Mouse (Mus musculus) thymus, adult 2 months (tissue): ENCODE data around the gene Klk15.

Experiments
- CTCF ChIP-seq: fragments of 200-500 bp; IDR thresholded peaks from 2 replicates; pipeline ENCODE4 v1.5.1; 2012; ENCODE audit warnings: mild to moderate bottlenecking, control low read depth, low read length, moderate library complexity, borderline replicate concordance; ENCODE audit not compliant: control insufficient read depth, poor library complexity, insufficient read depth; ENCODE audit errors: extremely low read depth
- POLR2A ChIP-seq: fragments of 200-500 bp; IDR thresholded peaks from 2 replicates; pipeline ENCODE4 v1.6.1; 2012; ENCODE audit warnings: mild to moderate bottlenecking, low read length, control low read depth, moderate library complexity; ENCODE audit not compliant: control insufficient read depth, poor library complexity, insufficient read depth; ENCODE audit errors: extremely low read depth

DNA sequence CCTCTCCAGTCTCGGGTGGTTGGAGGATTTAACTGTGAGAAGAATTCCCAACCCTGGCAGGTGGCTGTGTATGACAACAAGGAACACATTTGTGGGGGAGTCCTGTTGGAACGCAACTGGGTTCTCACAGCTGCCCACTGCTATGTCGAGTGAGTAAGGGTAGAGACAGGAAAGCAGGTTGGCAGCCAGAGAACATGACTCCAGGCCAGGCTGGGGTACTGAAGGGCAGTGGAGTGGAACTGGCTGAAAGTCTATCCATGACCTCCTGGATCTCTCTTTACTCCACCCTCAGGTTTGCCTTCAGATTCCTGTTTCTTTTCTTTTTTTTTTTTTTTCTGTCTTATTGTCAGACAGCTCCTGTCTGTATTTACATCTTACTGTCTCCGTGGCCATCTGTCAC, 19.2 kb downstream of the Klk15 start:
- TF ChIP-seq CTCF (no peak), POLR2A (no peak)
